Mouse (Mus musculus) lung, postnatal 0 days (tissue): Measurements from ENCODE around the gene Rbm19. TPM values are rescaled to one million over a fixed set of nuclear protein-coding genes. Genes with fewer than 3 reads are reported as not detected.

Source experiments
- ATAC-seq: fragments of 200-750 bp; cut with Nextera tagmentation; 2 replicates; pipeline ENCODE4 v1.8.0; 2017; ENCODE audit warnings: moderate library complexity
- DNase-seq: peaks from one replicate; pipeline ENCODE4 v3.0.0-alpha.2; 2016; ENCODE audit warnings: low spot score
- H3K27ac ChIP-seq: fragments of 300-500 bp; sonication (generic); 2 replicates; pipeline ENCODE4 v1.5.1; 2014; ENCODE audit warnings: antibody characterized with exemption, mild to moderate bottlenecking, low read length, mixed read lengths
- H3K27me3 ChIP-seq: fragments of 300-500 bp; sonication (generic); replicated peaks from 2 replicates; pipeline ENCODE4 v1.6.1; 2014; ENCODE audit warnings: low read length, mixed read lengths; ENCODE audit not compliant: insufficient read depth
- H3K36me3 ChIP-seq: fragments of 300-500 bp; sonication (generic); 2 replicates; pipeline ENCODE4 v1.6.1; 2014; ENCODE audit warnings: low read length, mixed read lengths; ENCODE audit not compliant: insufficient read depth
- H3K4me1 ChIP-seq: fragments of 300-500 bp; sonication (generic); 2 replicates; pipeline ENCODE4 v1.6.1; 2014; ENCODE audit warnings: antibody characterized with exemption, low read depth, low read length, mixed read lengths; ENCODE audit not compliant: insufficient read depth
- H3K4me2 ChIP-seq: fragments of 300-500 bp; sonication (generic); replicated peaks from 2 replicates; pipeline ENCODE4 v1.6.1; 2014; ENCODE audit warnings: low read depth, mild to moderate bottlenecking, low read length, moderate library complexity, mixed read lengths
- H3K4me3 ChIP-seq: fragments of 300-500 bp; sonication (generic); 2 replicates; pipeline ENCODE4 v1.5.1; 2014; ENCODE audit warnings: low read depth, low read length
- H3K9ac ChIP-seq: fragments of 300-500 bp; sonication (generic); replicated peaks from 2 replicates; pipeline ENCODE4 v1.6.1; 2014; ENCODE audit warnings: low read depth, mild to moderate bottlenecking
- H3K9me3 ChIP-seq: fragments of 300-500 bp; sonication (generic); 2 replicates; pipeline ENCODE4 v1.6.1; 2016; ENCODE audit warnings: low read length, mixed read lengths
- CTCF ChIP-seq: IDR thresholded peaks from 2 replicates; pipeline ENCODE4 v1.5.1; 2016; ENCODE audit warnings: antibody characterized with exemption, mild to moderate bottlenecking
- EP300 ChIP-seq: IDR thresholded peaks from 2 replicates; pipeline ENCODE4 v1.6.1; 2016; ENCODE audit warnings: antibody characterized with exemption, mild to moderate bottlenecking, control low read depth
- WGBS: fragments of 180-500 bp; shearing (Covaris S2); extraction: QIAGEN DNeasy Blood & Tissue Kit; methylation state at CpG from one replicate; pipeline ENCODE4 v1.1.7; 2014; 5-methylcytosine and 5-hydroxymethylcytosine counted together
- polyA plus RNA-seq: library from polyadenylated mRNA; unstranded; fragments of >200 nt; fragmentation: Nextera tagmentation; extraction: Ambion mirVana; gene quantifications from 2 replicates; pipeline ENCODE4 v1.2.1, GENCODE M21; 2015

Gene Rbm19
- polyA plus RNA-seq, 1 experiment from 2014 or later: 6.0 TPM

- Histone ChIP-seq H3K4me1 (no peaks in the 10 kb centered on the region), H3K9me3 (no peaks in the 10 kb centered on the region), H3K4me2 (no peak overlapping the region), H3K27ac (no peak overlapping the region), H3K4me3 (no peak overlapping the region), H3K36me3 (no peaks in the 10 kb centered on the region; the same call in 1 of the 2 replicates), H3K27me3 (no peaks in the 10 kb centered on the region), H3K9ac (no peak overlapping the region)
- TF ChIP-seq CTCF: no peak
- TF ChIP-seq EP300: no peak
- no peak for DNase-seq
- 63% methylated on average over 3 of the region's 3 CpGs for WGBS
- ATAC-seq: no peak
Measured at GRCm38 (mm10) chr5:120135823-120136222, 19.6 kb downstream of the Rbm19 start.

- WGBS: 43% methylated on average over 10 of the region's 10 CpGs
- Histone ChIP-seq H3K4me2 (no peak overlapping the region), H3K4me3 (no peak overlapping the region), H3K27ac (no peak overlapping the region), H3K27me3 (no peaks in the 10 kb centered on the region), H3K9me3 (no peaks in the 10 kb centered on the region), H3K4me1 (no peaks in the 10 kb centered on the region), H3K9ac (no peak overlapping the region), H3K36me3 (no peaks in the 10 kb centered on the region; the same call in 1 of the 2 replicates)
- TF ChIP-seq CTCF (no peak), EP300 (no peak)
- ATAC-seq (no peak), DNase-seq (no peak)
Measured at GRCm38 (mm10) chr5:120136236-120136675, 20.0 kb downstream of the Rbm19 start.

- DNase-seq (no peak), ATAC-seq (no peak)
- Histone ChIP-seq H3K4me1 (no peaks in the 10 kb centered on the region), H3K36me3 (no peaks in the 10 kb centered on the region; the same call in 1 of the 2 replicates), H3K9ac (no peak overlapping the region), H3K4me3 (no peak overlapping the region), H3K9me3 (no peaks in the 10 kb centered on the region), H3K27ac (no peak overlapping the region), H3K4me2 (no peak overlapping the region), H3K27me3 (no peaks in the 10 kb centered on the region)
- 95% methylated on average over 5 of the region's 5 CpGs for WGBS
- no peak for TF ChIP-seq CTCF
- no peak for TF ChIP-seq EP300
Measured at GRCm38 (mm10) chr5:120137038-120137437, 20.8 kb downstream of the Rbm19 start.

- DNase-seq (no peak), ATAC-seq (no peak)
- TF ChIP-seq EP300: no peak
- TF ChIP-seq CTCF: no peak
- Histone ChIP-seq H3K9me3 (no peaks in the 10 kb centered on the region), H3K27ac (no peak overlapping the region), H3K36me3 (no peaks in the 10 kb centered on the region; the same call in 1 of the 2 replicates), H3K4me1 (no peaks in the 10 kb centered on the region), H3K9ac (no peak overlapping the region), H3K27me3 (no peaks in the 10 kb centered on the region), H3K4me3 (no peak overlapping the region), H3K4me2 (no peak overlapping the region)
- WGBS: 100% methylated on average over 1 of the region's 1 CpGs
Measured at GRCm38 (mm10) chr5:120137846-120138245, 21.6 kb downstream of the Rbm19 start.

- Histone ChIP-seq H3K36me3 (no peaks in the 10 kb centered on the region; the same call in 1 of the 2 replicates), H3K4me3 (no peak overlapping the region), H3K27ac (no peak overlapping the region), H3K4me1 (no peaks in the 10 kb centered on the region), H3K9me3 (no peaks in the 10 kb centered on the region), H3K9ac (no peak overlapping the region), H3K4me2 (no peak overlapping the region), H3K27me3 (no peaks in the 10 kb centered on the region)
- WGBS: 78% methylated on average over 3 of the region's 3 CpGs
- TF ChIP-seq EP300 (no peak), CTCF (no peak)
- DNase-seq: no peak
- no peak for ATAC-seq
Measured at GRCm38 (mm10) chr5:120138406-120138805, 22.1 kb downstream of the Rbm19 start.

- TF ChIP-seq CTCF: no peak
- TF ChIP-seq EP300: no peak
- WGBS: 49% methylated on average over 8 of the region's 8 CpGs
- Histone ChIP-seq H3K9me3 (no peaks in the 10 kb centered on the region), H3K4me2 (no peak overlapping the region), H3K4me3 (no peak overlapping the region), H3K9ac (no peak overlapping the region), H3K4me1 (no peaks in the 10 kb centered on the region), H3K27ac (no peak overlapping the region), H3K36me3 (peaks cover 5% of the 10 kb centered on the region), H3K27me3 (no peaks in the 10 kb centered on the region)
- DNase-seq (peak; percentile 30), ATAC-seq (peak; percentile 40)
Measured at GRCm38 (mm10) chr5:120139224-120139623, 23.0 kb downstream of the Rbm19 start.

GRCm38 (mm10) chr5:120143941-120144340 lies 27.7 kb downstream of the Rbm19 start:
- 53% methylated on average over 7 of the region's 7 CpGs for WGBS
- H3K36me3 ChIP-seq: peaks cover 5% of the 10 kb centered on the region; the same call in 1 of the 2 replicates
- no peak overlapping the region for H3K4me2 ChIP-seq
- no peak overlapping the region for H3K4me3 ChIP-seq
- no peak overlapping the region for H3K9ac ChIP-seq
- ATAC-seq: no peak
- no peaks in the 10 kb centered on the region for H3K4me1 ChIP-seq
- H3K9me3 ChIP-seq: no peaks in the 10 kb centered on the region
- no peak for DNase-seq
- no peak for TF ChIP-seq EP300
- peak; percentile 59 for TF ChIP-seq CTCF
- no peaks in the 10 kb centered on the region for H3K27me3 ChIP-seq
- H3K27ac ChIP-seq: no peak overlapping the region
